Mouse (Mus musculus): ENCODE measurements around the gene Nobox.

DNA sequence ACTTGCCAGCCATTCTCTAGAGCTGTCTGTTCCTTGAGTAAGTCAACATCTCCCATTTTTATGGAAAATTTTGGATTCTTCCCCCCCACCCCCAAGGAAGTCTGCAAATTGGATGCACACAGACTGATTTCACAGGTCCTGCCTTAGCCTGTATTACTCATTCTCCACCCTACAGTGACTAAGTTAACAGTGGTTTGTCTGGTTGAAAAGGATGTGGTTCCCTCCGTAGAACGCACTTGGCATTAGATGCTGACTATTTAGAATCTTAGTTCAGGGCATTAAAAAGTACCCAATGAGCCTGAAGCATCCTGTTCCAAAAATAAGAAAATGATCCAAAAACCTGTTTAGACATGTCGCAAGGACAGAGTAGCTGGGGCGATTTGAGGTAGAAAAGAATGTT lies 44.1 kb upstream of the Nobox start:
- TF ChIP-seq CTCF (IDR thresholded peaks at IDR 0.05; ENCODE audit: control insufficient read depth, insufficient read depth, insufficient replicate concordance, low read depth, low read length) (no peak), POLR2A (IDR thresholded peaks at IDR 0.05; ENCODE audit: control insufficient read depth, low read depth, low read length) (no peak)
